Mouse (Mus musculus) cerebellum, postnatal 25 days (tissue): ENCODE results near the gene Leng9.
A peak's percentile ranks its signal among the peaks of the same experiment; 100 is the strongest.

ENCODE experiments used
- DNase-seq, 2 experiments: peaks; one replicate each; pipeline ENCODE4 v3.0.0; 2021; ENCODE audit warnings: mixed read lengths in 2 of 2

Leng9 gene

DNA sequence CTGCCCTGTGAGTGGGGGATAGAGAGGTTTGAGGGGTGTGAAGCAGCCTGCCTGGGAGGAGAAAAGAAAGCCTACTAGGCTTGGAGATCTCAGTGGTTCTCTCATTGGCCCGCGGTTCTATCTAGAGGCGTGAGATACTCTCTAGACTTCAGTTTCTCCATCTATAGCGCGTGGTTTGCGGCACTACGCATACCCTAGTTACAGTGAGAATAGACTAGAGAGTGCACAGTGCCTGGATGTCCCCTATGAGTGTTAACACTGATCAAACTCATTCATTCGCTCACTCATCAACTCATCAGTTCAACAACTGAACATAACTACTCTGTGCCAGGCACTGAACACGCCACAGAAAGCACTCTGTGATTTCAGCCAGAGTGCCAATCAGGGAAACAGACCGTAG lies 27.4 kb downstream of the Leng9 start:
- DNase-seq, result no peak

DNA sequence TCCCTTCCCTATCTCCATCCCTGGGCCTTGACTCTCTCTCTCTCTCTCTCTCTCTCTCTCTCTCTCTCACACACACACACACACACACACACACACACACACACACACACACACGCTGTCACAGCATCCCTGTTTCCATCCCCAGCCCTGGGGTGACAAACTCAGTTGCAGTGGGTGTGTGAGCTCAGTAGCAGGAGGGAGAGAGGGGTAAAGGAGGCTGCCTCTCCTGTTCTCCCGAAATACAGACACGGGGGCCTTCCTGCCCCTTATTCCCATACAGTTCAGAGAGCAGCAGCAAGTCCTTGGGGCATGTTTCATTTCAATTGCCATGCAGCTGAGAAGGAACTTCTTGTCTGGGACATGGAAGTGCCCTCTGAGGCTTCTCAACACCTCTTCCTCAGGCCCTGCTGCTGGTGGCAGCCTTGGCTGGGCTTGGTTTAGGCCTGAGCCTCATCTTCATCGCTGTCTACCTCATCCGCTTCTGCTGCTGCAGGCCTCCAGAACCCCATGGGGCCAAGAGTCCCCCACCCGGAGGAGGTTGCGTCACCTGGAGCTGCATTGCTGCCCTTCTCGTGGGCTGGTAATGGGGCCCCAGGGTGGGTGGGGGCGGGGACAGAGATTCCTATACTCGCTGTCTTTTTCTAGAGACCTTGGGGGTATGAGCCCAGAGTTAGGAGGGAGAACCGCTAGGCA lies 28.0 kb downstream of the Leng9 start:
- peak; percentile 18 to 19 for DNase-seq

DNA sequence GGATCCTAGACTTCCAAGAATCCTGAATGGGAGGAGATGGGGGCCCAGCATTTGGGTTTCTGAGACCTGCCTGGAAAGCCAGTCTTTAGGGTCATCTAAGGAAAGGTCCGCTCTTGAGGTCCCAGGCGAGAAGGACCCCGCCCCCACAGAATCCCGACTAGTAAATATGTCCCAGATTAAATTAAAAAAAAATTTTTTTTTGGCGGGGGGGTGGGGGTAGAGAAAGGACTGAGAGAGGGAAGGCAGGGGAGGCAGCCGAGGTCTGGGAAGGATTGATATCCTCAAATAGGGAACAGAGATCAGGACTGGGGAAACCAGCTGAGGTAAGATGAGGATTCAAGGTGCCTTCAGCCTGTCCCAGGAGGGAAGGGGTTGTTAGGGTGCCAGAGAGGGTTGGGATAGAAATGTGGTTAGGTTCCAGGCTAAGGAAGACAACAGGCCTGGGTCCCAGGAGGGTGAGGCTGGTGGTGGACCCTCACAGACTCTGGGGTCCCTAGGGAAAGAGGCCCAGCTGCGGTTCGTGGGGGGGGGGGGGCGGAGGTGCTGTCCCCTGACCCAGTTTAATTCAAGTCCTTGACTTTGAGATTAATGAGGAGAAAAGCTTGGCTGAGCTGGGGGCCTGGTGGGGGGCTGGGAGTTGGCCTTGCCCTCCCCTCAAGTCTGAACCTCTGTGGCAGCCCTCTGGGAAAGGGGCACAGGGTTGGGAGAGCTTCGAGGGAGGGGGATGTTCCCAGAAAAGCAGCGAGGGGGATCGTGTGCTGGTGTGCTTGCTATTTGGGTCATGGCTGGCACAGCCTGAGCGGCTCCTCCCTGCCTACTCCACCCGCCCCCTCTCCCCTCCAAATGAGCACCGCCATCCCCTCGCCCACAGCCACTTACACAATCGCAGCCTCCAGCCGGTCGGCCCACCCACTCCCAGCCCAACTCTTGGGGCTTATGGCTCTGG lies 29.9 kb downstream of the Leng9 start:
- peak; percentile 28 to 48 for DNase-seq

DNA sequence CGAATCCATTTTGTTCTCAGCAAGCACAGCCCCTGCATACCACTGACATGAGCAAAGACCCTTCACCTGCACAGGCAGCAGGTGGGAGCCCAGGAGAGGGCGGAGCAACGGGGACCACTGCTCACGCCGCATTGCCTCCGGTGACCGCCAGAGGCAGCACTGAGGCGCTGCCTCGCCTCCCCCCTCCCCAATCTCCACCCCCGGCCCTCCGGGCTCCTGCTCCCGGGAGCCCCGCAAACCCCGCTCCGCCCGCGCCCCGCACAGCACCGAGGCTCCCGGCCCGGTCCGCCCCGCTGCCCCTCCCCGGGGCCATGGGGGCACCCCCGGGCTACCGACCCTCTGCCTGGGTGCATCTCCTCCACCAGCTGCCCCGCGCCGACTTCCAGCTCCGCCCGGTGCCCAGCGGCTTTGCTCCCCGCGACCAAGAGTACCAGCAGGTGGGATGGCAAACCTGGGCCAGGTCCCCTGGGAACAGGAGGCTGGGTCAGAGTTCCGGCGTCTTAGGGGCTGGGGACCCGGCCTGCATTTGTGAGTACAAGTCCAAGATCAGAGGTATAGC lies 30.8 kb downstream of the Leng9 start, which contains the start of gene Ttyh1:
TSS of gene Ttyh1 (plus strand) at position 65 of the 559 bp plus-strand sequence.
- peak; percentile 86 to 88 for DNase-seq

- DNase-seq, result no peak
These were observed 32.9 kb downstream of the Leng9 start for GRCm38 (mm10) chr7:4117050-4117814.

GRCm38 (mm10) chr7:4111766-4112165 lies 38.4 kb downstream of the Leng9 start:
- no peak for DNase-seq

- DNase-seq, result peak; percentile 20 to 55
These were observed 46.8 kb downstream of the Leng9 start for GRCm38 (mm10) chr7:4103411-4103810.

GRCm38 (mm10) chr7:4101144-4101543 lies 49.0 kb downstream of the Leng9 start:
- no peak for DNase-seq

- no peak for DNase-seq
These were observed 51.3 kb downstream of the Leng9 start for GRCm38 (mm10) chr7:4098832-4099231.

DNA sequence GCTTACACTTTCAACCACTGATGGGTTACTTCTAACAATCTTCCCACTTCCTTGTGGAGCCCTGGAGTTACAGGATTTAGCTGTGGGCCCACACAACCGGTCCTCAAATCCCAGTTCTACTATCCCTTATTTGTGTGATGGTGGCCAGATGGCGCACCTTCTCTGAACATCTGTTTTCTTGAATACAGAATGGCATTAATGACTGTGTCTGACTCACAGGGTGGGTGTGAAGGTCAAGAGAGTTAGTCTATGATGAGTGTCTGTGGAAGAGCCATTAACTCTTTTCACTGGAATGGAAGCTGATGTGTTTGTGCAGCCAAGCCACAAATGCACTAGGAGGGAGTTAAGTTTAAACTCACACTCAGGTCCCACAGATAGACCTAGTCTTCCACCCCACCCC lies 51.9 kb downstream of the Leng9 start:
- no peak for DNase-seq
